Comparison of ENCODE assay signal across 9 mouse cellular contexts in the genomic region with DNA sequence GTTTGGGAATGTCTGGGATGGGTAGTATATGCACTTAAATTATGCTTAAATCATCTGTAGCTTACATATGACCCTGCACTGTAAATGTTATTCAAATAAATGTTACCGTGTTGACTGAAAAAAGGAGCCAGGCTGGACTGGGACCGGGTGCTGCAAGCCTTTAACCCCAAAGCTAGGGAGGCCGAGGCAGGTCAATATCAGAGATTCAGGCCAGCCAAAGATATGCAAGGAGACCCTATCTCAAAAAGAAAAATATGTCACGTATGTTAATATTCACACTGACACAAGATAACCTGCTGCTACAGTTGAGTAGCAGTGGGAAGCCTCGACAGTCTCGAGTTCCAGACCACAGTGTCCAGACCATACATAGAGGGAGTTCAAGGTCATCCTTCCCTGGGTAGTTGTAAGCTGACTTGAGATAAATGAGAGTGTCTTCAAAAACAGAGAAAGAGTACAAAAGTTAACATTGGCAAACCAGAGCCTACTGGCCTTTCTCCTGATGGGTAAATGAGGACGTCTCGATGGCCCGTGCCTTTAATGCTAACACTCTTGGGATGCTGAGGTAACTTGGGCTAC. TPM values are rescaled to one million over a fixed set of nuclear protein-coding genes. Genes with fewer than 3 reads are reported as not detected.
A peak's percentile ranks its signal among the peaks of the same experiment; 100 is the strongest.
DNase-seq lines count a peak whose midpoint lies in the region; ATAC-seq and TF ChIP-seq lines count a peak whose summit lies in the region.
"Had no signal": no experiment of that assay in that cellular context is flagged by ENCODE, and none has a peak within 500 bp of the region (broad histone marks: within the 10 kb centered on the region; RNA-seq: fewer than 3 reads in every experiment).

No protein-coding gene starts in this region.

- peaks cover 18% of the 10 kb centered on the region for H3K4me1 ChIP-seq in forebrain, embryonic 14.5 days (ENCODE audit: control insufficient read depth, insufficient read depth, low read length)
- H3K4me1 ChIP-seq in liver, embryonic 12.5 days: peaks cover 74% of the 10 kb centered on the region

- H3K9ac ChIP-seq in forebrain, embryonic 14.5 days (ENCODE audit: low read length): peak overlapping the region; percentile 82; the same call in 1 of the 2 replicates
- H3K9ac ChIP-seq in liver, embryonic 12.5 days: peak overlapping the region; percentile 89

- peak; percentile 40 for DNase-seq in cerebellum, adult 9-11 months
- DNase-seq in cerebellum, adult 18-20 months: no peak
- DNase-seq in forebrain, embryonic 14.5 days (ENCODE audit: low spot score): no peak
- no peak for DNase-seq in embryo, embryonic 10 days (ENCODE audit: low spot score)
- DNase-seq in adrenal gland, postnatal 25 days: no peak
- DNase-seq: kidney, adult 18-20 months had no signal

- peaks cover 79% of the 10 kb centered on the region for H3K79me3 ChIP-seq in C2C12 (ENCODE audit: low read depth)

- peaks cover 56% of the 10 kb centered on the region for H3K36me3 ChIP-seq in C2C12 (ENCODE audit: control insufficient read depth, insufficient read depth)
- H3K36me3 ChIP-seq in forebrain, embryonic 14.5 days (ENCODE audit: control insufficient read depth, insufficient read depth, low read length): peaks cover 19% of the 10 kb centered on the region
- H3K36me3 ChIP-seq in liver, embryonic 12.5 days: peaks cover 32% of the 10 kb centered on the region

- H3K27ac ChIP-seq in forebrain, embryonic 14.5 days (ENCODE audit: low read depth, low read length): no peak overlapping the region
- H3K27ac ChIP-seq in liver, embryonic 12.5 days: peak overlapping the region; percentile 95

- TF ChIP-seq CTCF in C2C12 (IDR thresholded peaks at IDR 0.05; ENCODE audit: control insufficient read depth, insufficient read depth, insufficient read length): no peak

- H3K4me3 ChIP-seq in C2C12 (ENCODE audit: insufficient read depth, poor library complexity, severe bottlenecking): peak overlapping the region; percentile 98
- peak overlapping the region; percentile 66 for H3K4me3 ChIP-seq in forebrain, embryonic 14.5 days (ENCODE audit: low read depth, low read length)
- H3K4me3 ChIP-seq in liver, embryonic 12.5 days: peak overlapping the region; percentile 86

- H3K9me3 ChIP-seq in forebrain, embryonic 14.5 days (replicated peaks; ENCODE audit: control insufficient read depth, low read length): no peaks in the 10 kb centered on the region
- no peaks in the 10 kb centered on the region for H3K9me3 ChIP-seq in liver, embryonic 12.5 days (replicated peaks)

- 65% methylated on average over 9 of the region's 9 CpGs for WGBS in forebrain, embryonic 14.5 days
- WGBS in liver, embryonic 12.5 days (ENCODE audit: insufficient replicate concordance): 53% methylated on average over 9 of the region's 9 CpGs

- peaks cover 89% of the 10 kb centered on the region for H3K79me2 ChIP-seq in C2C12 (ENCODE audit: control insufficient read depth, insufficient read depth)

- H3K27me3 ChIP-seq in C2C12 (ENCODE audit: control insufficient read depth, insufficient read depth, insufficient read length): no peaks in the 10 kb centered on the region
- no peaks in the 10 kb centered on the region for H3K27me3 ChIP-seq in forebrain, embryonic 14.5 days (replicated peaks; ENCODE audit: control insufficient read depth, insufficient read depth, low read length)
- no peaks in the 10 kb centered on the region for H3K27me3 ChIP-seq in liver, embryonic 12.5 days (replicated peaks)

- ATAC-seq in forebrain, embryonic 14.5 days: no peak
- no peak for ATAC-seq in liver, embryonic 12.5 days
- no peak for ATAC-seq in inflammation-experienced regulatory T-cells, adult 6 months

- H3K4me2 ChIP-seq in forebrain, embryonic 14.5 days (ENCODE audit: low read length): peak overlapping the region; percentile 68
- peak overlapping the region; percentile 96 for H3K4me2 ChIP-seq in liver, embryonic 12.5 days

- H3ac ChIP-seq in C2C12 (ENCODE audit: control insufficient read depth, insufficient read length, low read depth): no peak overlapping the region

TF ChIP-seq in C2C12, 6 proteins besides CTCF, POLR2A, EP300 and RAD21:
- TF ChIP-seq FOSL1 (IDR thresholded peaks at IDR 0.05; ENCODE audit: insufficient read depth, low read length, poor library complexity, severe bottlenecking) (no peak), USF1 (IDR thresholded peaks at IDR 0.05; ENCODE audit: low read depth) (no peak), MYOD1 (IDR thresholded peaks at IDR 0.05; ENCODE audit: control insufficient read depth, insufficient read length, low read depth) (no peak), MYOG (IDR thresholded peaks at IDR 0.05; ENCODE audit: control insufficient read depth, extremely low read depth, insufficient read length) (no peak)

RNA-seq across cellular contexts. Expression of a gene that starts 2.2 kb away (rescaled TPM):
- 226 TPM for polyA plus RNA-seq in C2C12 (2012; fragmentation: generic; extraction: Trizol)
- 111 and 113 TPM in 2 replicates for polyA plus RNA-seq in forebrain, embryonic 14.5 days (2014; fragmentation: Nextera tagmentation; extraction: Ambion mirVana)
- polyA plus RNA-seq in liver, embryonic 12.5 days (2016; fragmentation: Nextera tagmentation; extraction: Ambion mirVana): 110 TPM in 2 replicates
- polyA plus RNA-seq in inflammation-experienced regulatory T-cells, adult 6 months (2017; shearing (Covaris generic)): 100 to 1,000 TPM; 193 to 355 (median 324) TPM
- total RNA-seq in adrenal gland, postnatal 25 days (2021): 74.1 and 81.7 TPM in 2 replicates

RNA-seq across cellular contexts. Expression of a gene that starts 2.3 kb away (rescaled TPM):
- 21.9 TPM for polyA plus RNA-seq in C2C12 (2012; fragmentation: generic; extraction: Trizol)
- polyA plus RNA-seq in forebrain, embryonic 14.5 days (2014; fragmentation: Nextera tagmentation; extraction: Ambion mirVana): 24.6 and 29.3 TPM in 2 replicates
- polyA plus RNA-seq in liver, embryonic 12.5 days (2016; fragmentation: Nextera tagmentation; extraction: Ambion mirVana): 24.3 and 27.1 TPM in 2 replicates
- 10 to 100 TPM; 22.0 to 32.2 (median 25.7) TPM for polyA plus RNA-seq in inflammation-experienced regulatory T-cells, adult 6 months (2017; shearing (Covaris generic))
- 12.5 and 12.9 TPM in 2 replicates for total RNA-seq in adrenal gland, postnatal 25 days (2021)

RNA-seq across cellular contexts. Expression of a gene that starts 22.3 kb away (rescaled TPM):
- 0.61 TPM for polyA plus RNA-seq in C2C12 (2012; fragmentation: generic; extraction: Trizol)
- polyA plus RNA-seq in forebrain, embryonic 14.5 days (2014; fragmentation: Nextera tagmentation; extraction: Ambion mirVana): 38.6 and 48.2 TPM in 2 replicates
- 1.7 and 2.3 TPM in 2 replicates for polyA plus RNA-seq in liver, embryonic 12.5 days (2016; fragmentation: Nextera tagmentation; extraction: Ambion mirVana)
- polyA plus RNA-seq in inflammation-experienced regulatory T-cells, adult 6 months (2017; shearing (Covaris generic)): under 1 TPM in 2 of 3 experiments, not detected in 1; 0.11 to 0.22 TPM
- 0.38 and 1.5 TPM in 2 replicates for total RNA-seq in adrenal gland, postnatal 25 days (2021)

RNA-seq across cellular contexts. Expression of a gene that starts 23.4 kb away (rescaled TPM):
- polyA plus RNA-seq in C2C12 (2012; fragmentation: generic; extraction: Trizol): 0.20 TPM
- 22.0 and 31.5 TPM in 2 replicates for polyA plus RNA-seq in forebrain, embryonic 14.5 days (2014; fragmentation: Nextera tagmentation; extraction: Ambion mirVana)
- polyA plus RNA-seq in liver, embryonic 12.5 days (2016; fragmentation: Nextera tagmentation; extraction: Ambion mirVana): 38.3 and 39.8 TPM in 2 replicates
- polyA plus RNA-seq in inflammation-experienced regulatory T-cells, adult 6 months (2017; shearing (Covaris generic)): under 1 TPM in 1 of 3 experiments, not detected in 2; 0.17 TPM
- 34.0 and 38.0 TPM in 2 replicates for total RNA-seq in adrenal gland, postnatal 25 days (2021)

RNA-seq across cellular contexts. Expression of a gene that starts 33.4 kb away (rescaled TPM):
- polyA plus RNA-seq in C2C12 (2012; fragmentation: generic; extraction: Trizol): 0.14 TPM
- 2.7 and 3.8 TPM in 2 replicates for polyA plus RNA-seq in forebrain, embryonic 14.5 days (2014; fragmentation: Nextera tagmentation; extraction: Ambion mirVana)
- polyA plus RNA-seq in liver, embryonic 12.5 days (2016; fragmentation: Nextera tagmentation; extraction: Ambion mirVana): 0.06 and 0.17 TPM in 2 replicates
- polyA plus RNA-seq in inflammation-experienced regulatory T-cells, adult 6 months (2017; shearing (Covaris generic)): under 1 TPM in 1 of 3 experiments, not detected in 2; 0.21 TPM
- total RNA-seq in adrenal gland, postnatal 25 days (2021): 0.05 and 0.76 TPM in 2 replicates

Comparison
In these comparisons a context has a peak if more than half of its experiments do, and no peak if none do; other contexts are left out.
1. RNA of a gene that starts 22.3 kb away (polyA plus RNA-seq): 38.6 to 48.2 TPM in forebrain, embryonic 14.5 days; 1.7 to 2.3 TPM in liver, embryonic 12.5 days, 0.61 TPM in C2C12 (single experiment) and 0.11 to 0.22 TPM in inflammation-experienced regulatory T-cells, adult 6 months; every median in the first group is over 10 times any median in the second.
2. Peak in every context shown above with its lines, with median percentiles within 50 percentile points of each other: H3K4me3 ChIP-seq.